Mouse (Mus musculus) c-Kit-positive CD71-positive TER-119-negative erythroid progenitor cells, embryonic 14.5 days (primary cell): Measurements from ENCODE around the gene Unc5a.

Source experiments
- DNase-seq: peaks from one replicate; pipeline ENCODE4 v3.0.0-alpha.2; 2013; ENCODE audit warnings: low read depth

The Unc5a gene

GRCm38 (mm10) chr13:55004646-55005045, 55.4 kb downstream of the Unc5a start:
- DNase-seq, result no peak

GRCm38 (mm10) chr13:55005691-55006414, 56.6 kb downstream of the Unc5a start:
- DNase-seq, result no peak

GRCm38 (mm10) chr13:55006415-55006742, 57.2 kb downstream of the Unc5a start:
- no peak for DNase-seq

GRCm38 (mm10) chr13:55008589-55008988, 59.4 kb downstream of the Unc5a start:
- DNase-seq, result no peak

- no peak for DNase-seq
Measured at GRCm38 (mm10) chr13:55011103-55011502, 61.9 kb downstream of the Unc5a start.

GRCm38 (mm10) chr13:55011981-55012478, 62.8 kb downstream of the Unc5a start:
- no peak for DNase-seq

GRCm38 (mm10) chr13:55013702-55014344, 64.6 kb downstream of the Unc5a start:
- DNase-seq, result no peak

- DNase-seq, result no peak
Measured at GRCm38 (mm10) chr13:55014451-55014850, 65.2 kb downstream of the Unc5a start.

GRCm38 (mm10) chr13:55017154-55017897, 68.1 kb downstream of the Unc5a start:
- no peak for DNase-seq

GRCm38 (mm10) chr13:55017898-55018599, 68.8 kb downstream of the Unc5a start:
- DNase-seq, result no peak

- DNase-seq, result no peak
Measured at GRCm38 (mm10) chr13:55018700-55019099, 69.5 kb downstream of the Unc5a start.

- DNase-seq, result no peak
Measured at GRCm38 (mm10) chr13:55019181-55019580, 70.0 kb downstream of the Unc5a start.

- no peak for DNase-seq
Measured at GRCm38 (mm10) chr13:55020051-55020450, 70.8 kb downstream of the Unc5a start.

- DNase-seq, result no peak
Measured at GRCm38 (mm10) chr13:55021194-55021779, 72.1 kb downstream of the Unc5a start, which contains the start of gene Hk3. Hk3 (minus strand) TSS chr13:55021385.

- no peak for DNase-seq
Measured at GRCm38 (mm10) chr13:55022256-55022655, 73.0 kb downstream of the Unc5a start.

GRCm38 (mm10) chr13:55022715-55023114, 73.5 kb downstream of the Unc5a start:
- DNase-seq, result no peak

- no peak for DNase-seq
Measured at GRCm38 (mm10) chr13:55024215-55024614, 75.0 kb downstream of the Unc5a start.

GRCm38 (mm10) chr13:55040016-55040415, 90.8 kb downstream of the Unc5a start:
- DNase-seq, result no peak

- no peak for DNase-seq
Measured at GRCm38 (mm10) chr13:55047706-55048105, 98.5 kb downstream of the Unc5a start.
